Mouse (Mus musculus): ENCODE measurements around the gene Crebrf.

Crebrf gene

DNA sequence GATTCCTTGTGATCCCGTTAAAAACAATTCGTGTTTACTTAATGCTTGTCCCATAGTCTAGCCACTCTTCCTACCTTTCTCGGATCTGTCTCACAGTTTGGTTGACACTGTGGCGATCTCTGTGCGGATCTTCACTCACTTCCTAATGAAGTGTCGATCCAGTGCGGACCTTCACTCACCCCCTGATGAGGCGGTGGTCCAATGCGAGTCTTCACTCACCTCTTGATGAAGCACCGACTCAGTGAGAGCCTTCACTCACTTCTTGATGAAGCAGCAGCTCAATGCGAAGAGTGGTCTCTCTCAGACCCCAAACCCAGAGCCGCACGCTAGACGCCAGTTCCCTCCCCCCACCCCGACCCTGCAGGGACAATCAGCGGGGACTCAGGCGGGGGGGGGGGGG lies 110.7 kb downstream of the Crebrf start:
- no peak for DNase-seq (ENCODE audit: inconsistent ontology term)
